Mouse (Mus musculus): ENCODE results near the gene Gm382.

DNA sequence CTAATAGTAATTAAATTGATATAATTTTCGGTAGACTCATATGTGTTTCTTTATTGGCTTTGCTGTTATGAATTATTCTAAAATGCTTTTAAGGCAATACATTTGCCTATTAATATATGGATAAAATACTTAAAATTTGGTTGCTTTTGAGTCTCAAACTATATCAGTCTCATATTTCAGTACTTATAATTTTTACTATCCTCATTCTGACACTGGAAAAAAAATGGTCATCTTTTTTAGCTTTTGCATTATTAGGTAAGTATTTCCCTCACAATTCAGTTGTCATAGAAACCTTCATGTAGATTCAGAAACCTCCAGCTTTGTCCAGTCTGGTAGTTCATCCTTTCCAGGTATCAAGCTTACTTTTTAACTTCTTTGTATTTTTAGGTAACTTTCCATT, at the start of gene Gm382:
- TF ChIP-seq POLR2A (IDR thresholded peaks at IDR 0.05; ENCODE audit: borderline replicate concordance, extremely low read depth, insufficient read depth, insufficient read length, poor library complexity, severe bottlenecking): no peak
- TF ChIP-seq CTCF (IDR thresholded peaks at IDR 0.05; ENCODE audit: borderline replicate concordance, extremely low read depth, insufficient read depth, insufficient read length): no peak
